Mouse (Mus musculus): ENCODE results near the gene Atic.

The Atic gene

GRCm38 (mm10) chr1:71556688-71557612 lies at the start of gene Atic:
Gene Atic (plus strand): TSS chr1:71557150.
- peak; percentile 56 to 81 for DNase-seq (ENCODE audit: low spot score in 2 of 2)

DNA sequence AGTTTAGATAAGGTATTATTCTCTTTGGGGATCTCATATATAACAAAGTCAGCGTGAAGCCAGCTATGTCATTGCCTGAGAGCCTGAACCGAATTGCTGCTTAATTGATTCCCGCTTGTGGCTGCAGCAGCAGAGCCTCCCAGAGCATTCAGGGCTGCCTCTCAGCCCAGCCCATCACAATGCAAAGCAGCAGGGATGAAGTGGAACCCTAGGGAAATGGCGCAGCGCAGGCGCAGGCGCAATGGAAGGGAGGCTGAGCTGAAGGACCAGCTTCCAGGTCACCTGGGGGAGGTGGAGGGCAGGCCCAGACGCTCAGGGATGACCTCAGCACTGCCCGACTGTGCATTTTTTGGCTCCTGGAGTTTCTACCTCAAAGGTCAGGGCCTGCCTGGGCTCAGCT lies 49.7 kb upstream of the Atic start:
- DNase-seq (ENCODE audit: low spot score in 2 of 2) = no peak

DNA sequence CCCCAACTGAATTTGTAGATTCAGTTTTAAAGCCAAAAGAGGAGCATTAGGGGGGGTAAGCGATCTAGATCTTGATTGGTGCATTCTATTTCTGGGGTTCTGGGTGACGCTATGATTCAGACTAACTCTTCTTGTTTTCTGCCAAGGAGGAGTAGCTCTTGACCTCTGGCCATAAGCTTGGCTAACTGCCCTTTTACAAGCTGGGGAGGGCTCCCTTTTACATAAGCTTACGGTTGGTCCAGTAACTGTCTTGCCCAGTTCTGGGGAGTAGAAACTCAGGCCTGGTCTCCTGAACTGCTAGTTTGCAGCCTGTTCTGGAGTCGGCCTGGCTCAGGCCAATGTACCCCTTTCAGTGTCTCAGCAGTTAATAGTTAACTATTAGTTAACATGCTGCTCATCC lies 41.9 kb upstream of the Atic start:
- no peak for DNase-seq (ENCODE audit: low spot score in 2 of 2)

- no peak for DNase-seq (ENCODE audit: low spot score in 2 of 2)
Observed at GRCm38 (mm10) chr1:71528808-71529648, 27.9 kb upstream of the Atic start.

DNA sequence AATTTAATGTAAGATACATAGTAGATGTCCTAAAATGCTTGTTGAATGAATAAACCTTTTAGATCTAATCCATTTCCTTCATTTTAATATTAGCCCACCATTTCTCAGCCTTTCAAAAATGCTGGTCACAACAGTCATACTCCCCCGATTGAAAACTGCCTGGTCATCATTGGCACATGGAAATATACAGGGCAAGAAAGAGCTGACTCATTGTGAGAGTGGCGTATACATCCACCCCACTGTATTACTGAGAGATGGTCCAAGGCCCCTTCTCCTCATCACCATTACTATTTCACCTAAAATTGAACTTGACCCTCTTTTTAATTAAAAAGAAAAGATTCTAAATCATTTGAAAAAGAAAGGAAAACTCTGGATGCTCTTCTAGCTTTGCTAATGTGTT lies 26.2 kb upstream of the Atic start:
- no peak for DNase-seq (ENCODE audit: low spot score in 2 of 2)

DNA sequence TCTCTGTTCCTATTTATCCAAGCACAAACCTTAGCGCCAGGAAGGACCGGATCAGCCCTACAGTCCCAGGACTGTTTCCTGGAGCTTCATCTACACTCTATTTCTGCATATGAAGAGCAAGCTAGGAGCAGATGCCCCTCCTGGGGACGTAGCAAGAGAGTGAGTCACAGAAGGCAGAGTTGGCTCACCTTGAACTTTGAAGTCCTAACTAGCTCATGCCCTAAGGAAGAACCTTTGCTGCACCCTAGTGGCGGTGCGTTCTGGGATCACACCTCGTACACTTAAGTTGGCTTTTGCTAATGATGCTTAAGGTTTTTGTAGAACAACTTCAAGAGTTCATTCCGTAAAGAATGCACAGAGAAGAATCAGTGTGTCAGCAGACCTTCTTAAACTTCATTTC lies 25.3 kb upstream of the Atic start:
- DNase-seq (ENCODE audit: low spot score in 2 of 2) = peak in 1 of 2 experiments; percentile 33

DNA sequence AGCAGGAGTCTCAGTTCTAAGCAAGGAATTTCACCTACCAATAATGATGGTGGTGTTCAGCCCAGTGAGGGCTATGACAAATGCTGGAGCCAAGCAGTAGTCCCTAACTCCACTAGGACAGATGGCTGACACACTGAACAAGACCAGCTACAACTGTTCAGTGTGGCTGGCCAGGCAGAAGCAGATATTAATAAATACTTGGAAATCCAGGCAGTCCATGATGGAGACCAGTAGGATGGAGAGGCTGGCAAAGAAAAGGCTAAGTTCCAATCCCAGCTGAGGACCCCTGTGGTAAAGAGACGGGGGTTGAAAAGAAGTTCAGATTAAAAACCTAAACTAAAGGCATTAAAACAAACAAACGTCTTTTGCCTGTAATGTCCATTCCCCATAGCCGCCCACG lies 17.3 kb upstream of the Atic start:
- DNase-seq (ENCODE audit: low spot score in 2 of 2) = no peak

DNA sequence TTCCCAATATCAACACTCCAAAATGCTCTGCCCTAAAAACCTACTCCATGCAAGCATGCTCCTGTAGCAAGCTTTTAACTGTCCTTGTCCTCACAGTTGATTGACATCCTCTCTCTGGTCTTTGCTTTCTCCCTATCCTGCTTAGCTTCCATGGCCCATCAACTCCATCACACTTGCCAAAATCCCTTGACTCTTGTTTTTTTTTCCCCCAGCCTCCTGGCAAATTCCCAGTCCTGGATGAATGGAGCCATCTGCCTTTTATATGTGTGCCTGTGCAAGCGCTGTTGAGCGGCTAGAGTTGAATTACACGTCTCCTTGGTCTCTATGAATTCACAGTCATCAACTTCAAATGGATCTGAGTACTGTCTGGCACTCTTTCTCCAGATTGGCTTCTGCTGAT lies 16.5 kb upstream of the Atic start:
- no peak for DNase-seq (ENCODE audit: low spot score in 2 of 2)

DNA sequence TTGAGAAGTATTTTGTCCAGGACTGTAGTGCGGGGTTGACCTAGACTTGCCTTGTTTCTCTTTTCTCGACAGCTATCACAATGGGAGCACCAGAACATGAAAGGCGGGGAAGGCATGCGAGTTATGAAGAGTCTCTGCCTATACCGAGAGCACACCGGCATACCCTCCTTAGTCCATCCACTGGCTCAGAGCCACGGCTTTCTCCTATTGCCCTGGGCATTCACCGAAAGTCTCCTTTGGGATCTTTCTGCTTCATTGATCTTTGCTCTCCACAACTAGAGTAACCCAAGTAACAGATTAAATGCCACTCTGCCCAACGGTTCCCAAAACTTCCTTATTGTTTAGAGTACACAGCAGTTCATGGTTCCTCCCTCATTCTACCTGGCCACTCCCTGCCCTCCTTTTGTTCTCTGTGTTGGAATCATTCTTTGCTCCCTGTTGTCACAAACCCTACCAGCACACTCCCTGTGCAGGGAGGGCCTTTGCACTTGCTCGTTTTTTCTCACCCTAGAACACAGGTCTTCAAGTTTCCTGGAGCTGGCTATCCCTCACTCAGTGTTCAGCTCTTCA lies 6.2 kb upstream of the Atic start:
- DNase-seq (ENCODE audit: low spot score in 2 of 2) = no peak

DNA sequence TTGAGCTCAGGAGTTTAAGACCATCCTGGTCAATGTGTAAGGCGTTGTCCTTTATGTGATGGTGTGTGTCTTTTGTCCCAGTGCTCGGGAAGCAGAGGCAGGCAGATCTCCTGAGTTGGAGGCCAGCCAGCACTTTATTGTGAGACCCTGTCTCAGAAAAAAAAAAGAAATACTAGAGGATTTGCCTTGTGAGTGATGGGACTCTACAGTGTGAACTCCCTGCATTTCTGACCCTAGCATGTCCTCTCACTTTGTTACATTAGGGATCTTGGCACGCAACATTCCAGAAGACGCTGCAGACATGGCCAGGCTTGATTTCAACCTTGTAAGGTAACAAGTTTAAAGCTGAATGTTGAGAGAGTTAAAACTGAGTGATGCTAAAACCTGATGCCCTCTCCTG lies 3.7 kb downstream of the Atic start:
- no peak for DNase-seq (ENCODE audit: low spot score in 2 of 2)

GRCm38 (mm10) chr1:71564291-71564690 lies 7.3 kb downstream of the Atic start:
- no peak for DNase-seq (ENCODE audit: low spot score in 2 of 2)

DNA sequence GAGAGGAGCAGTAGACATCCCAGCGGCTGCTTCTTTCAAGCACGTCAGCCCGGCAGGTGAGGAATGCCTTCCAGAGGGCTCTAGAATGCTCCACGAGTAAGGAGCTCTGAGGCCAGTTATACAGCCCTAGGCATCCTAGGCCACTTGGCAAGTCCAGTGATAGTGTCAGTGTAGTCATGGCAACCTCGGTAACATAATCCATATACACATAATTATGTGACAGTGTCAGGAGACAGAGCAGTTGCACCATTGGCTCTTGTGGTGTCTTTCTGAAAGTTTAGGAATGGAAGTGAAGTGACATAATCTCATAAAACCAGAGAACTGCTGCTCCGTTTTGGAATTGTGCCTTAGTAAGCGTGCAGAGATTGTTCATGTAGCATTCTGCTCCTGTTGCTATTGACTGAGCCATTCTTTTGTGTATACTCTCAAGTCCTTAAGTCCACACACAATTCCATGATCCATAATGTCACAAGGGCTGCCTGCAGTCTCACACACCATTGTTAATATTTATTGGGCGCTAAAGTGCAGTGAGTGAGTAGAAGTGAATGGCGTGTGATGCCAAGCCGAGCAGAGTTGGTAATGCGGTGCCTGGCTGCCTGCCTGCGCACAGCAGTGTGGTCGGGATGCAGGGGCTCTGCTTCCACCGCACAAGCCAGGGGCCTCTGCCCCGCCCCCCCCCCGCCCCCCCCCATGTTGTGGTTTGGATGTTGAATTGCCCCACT lies 11.1 kb downstream of the Atic start:
- no peak for DNase-seq (ENCODE audit: low spot score in 2 of 2)

GRCm38 (mm10) chr1:71570116-71570515 lies 13.2 kb downstream of the Atic start:
- DNase-seq (ENCODE audit: low spot score in 2 of 2) = no peak

GRCm38 (mm10) chr1:71575987-71576386 lies 19.0 kb downstream of the Atic start:
- DNase-seq (ENCODE audit: low spot score in 2 of 2) = no peak

GRCm38 (mm10) chr1:71576837-71577236 lies 19.9 kb downstream of the Atic start:
- DNase-seq (ENCODE audit: low spot score in 2 of 2) = no peak

DNA sequence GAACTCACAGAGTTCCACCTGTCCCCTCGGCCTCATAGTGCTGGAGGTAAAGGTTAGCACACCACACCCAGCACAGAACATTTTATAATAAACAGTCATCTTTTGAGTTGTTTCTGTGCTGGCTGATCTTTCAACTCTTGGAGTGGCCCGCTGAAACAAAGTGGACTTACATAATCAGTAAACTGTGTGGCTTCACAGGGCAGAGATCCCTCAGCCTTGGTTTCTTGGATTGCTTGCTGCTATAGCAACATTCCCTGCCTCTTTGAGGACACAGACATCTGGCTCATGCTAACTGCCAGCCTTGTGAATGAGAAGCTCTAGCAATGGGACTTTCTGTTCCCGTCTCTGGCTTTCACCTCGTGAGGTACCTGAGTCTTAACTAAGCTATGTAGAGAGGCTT lies 22.6 kb downstream of the Atic start:
- no peak for DNase-seq (ENCODE audit: low spot score in 2 of 2)

DNA sequence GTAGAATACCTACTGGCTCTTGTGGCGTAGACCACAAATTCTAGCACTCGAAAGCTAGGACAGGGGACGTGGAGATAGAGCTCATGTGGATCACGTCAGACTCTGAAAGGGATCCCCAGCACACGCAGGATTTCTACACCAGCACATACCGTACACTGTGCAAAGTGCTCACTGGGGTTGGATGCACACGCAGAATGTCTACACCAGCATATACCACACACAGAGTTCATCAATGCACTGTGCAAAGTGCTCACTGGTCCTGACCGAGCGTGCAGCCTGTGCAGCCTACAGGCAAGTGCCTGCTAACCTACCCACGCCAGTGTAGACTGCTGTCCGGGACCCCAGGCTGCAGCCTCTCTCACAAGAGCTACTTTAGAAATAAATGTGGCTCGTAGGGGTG lies 23.5 kb downstream of the Atic start:
- no peak for DNase-seq (ENCODE audit: low spot score in 2 of 2)

- no peak for DNase-seq (ENCODE audit: low spot score in 2 of 2)
Observed at GRCm38 (mm10) chr1:71583302-71583701, 26.4 kb downstream of the Atic start.

DNA sequence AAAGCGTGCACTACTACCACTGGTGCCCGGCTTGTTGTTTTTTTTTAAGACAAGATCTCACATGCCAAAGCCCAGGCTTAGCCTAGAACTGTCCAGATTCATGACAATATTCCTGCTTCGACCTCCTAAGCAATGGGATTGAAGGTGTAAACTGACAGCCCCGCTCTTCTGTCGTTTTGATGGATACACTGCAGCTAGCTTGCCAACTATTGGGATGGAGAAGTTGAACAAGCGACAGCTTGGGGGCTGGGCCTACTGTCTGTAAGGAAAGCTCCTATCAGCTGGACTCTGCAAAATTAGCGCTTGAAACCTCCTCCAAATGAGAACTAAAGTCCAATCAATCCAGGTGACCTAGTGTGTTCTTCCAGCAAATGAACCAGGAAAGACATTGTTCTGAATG lies 26.9 kb downstream of the Atic start:
- no peak for DNase-seq (ENCODE audit: low spot score in 2 of 2)

GRCm38 (mm10) chr1:71586658-71587057 lies 29.7 kb downstream of the Atic start:
- no peak for DNase-seq (ENCODE audit: low spot score in 2 of 2)

DNA sequence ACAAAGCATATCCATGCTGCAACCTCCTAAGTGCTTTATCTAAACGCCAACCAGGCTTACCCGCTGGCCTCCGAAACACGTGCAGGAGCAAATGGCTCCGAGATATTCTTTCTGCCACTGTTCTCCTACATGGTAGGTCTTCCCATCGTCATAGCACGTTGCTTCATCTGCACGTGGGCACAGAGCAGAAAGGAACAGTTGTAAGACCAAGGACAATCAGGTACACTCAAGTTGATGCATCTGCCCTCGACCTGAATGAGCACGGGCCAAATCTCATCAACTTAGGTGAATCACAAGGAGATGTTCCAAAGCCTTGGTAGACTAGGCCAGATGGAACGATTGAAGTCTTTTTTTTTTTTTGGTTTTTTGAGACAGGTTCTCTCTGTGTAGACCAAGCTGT lies 33.1 kb downstream of the Atic start:
- no peak for DNase-seq (ENCODE audit: low spot score in 2 of 2)

GRCm38 (mm10) chr1:71593184-71593583 lies 36.2 kb downstream of the Atic start:
- DNase-seq (ENCODE audit: low spot score in 2 of 2) = no peak

Data from left cerebral cortex, adult 9 months (tissue).